Mouse (Mus musculus): ENCODE measurements around the gene Slc31a2.
A peak's percentile ranks its signal among the peaks of the same experiment; 100 is the strongest.

Slc31a2 gene

GRCm38 (mm10) chr4:62281319-62281718 is 19.0 kb downstream of the Slc31a2 start:
- no peak for DNase-seq (ENCODE audit: low spot score in 2 of 2)

GRCm38 (mm10) chr4:62282969-62283368 is 20.6 kb downstream of the Slc31a2 start:
- no peak for DNase-seq (ENCODE audit: low spot score in 2 of 2)

GRCm38 (mm10) chr4:62285576-62285975 is 23.2 kb downstream of the Slc31a2 start:
- DNase-seq (ENCODE audit: low spot score in 2 of 2), result no peak

GRCm38 (mm10) chr4:62286257-62286991 is 24.1 kb downstream of the Slc31a2 start:
- DNase-seq (ENCODE audit: low spot score in 2 of 2), result peak; percentile 77 to 84

- DNase-seq (ENCODE audit: low spot score in 2 of 2), result no peak
These were observed 24.9 kb downstream of the Slc31a2 start for GRCm38 (mm10) chr4:62286992-62287900.

- no peak for DNase-seq (ENCODE audit: low spot score in 2 of 2)
These were observed 26.9 kb downstream of the Slc31a2 start for GRCm38 (mm10) chr4:62289226-62289625.

GRCm38 (mm10) chr4:62290816-62291505 is 28.6 kb downstream of the Slc31a2 start:
- DNase-seq (ENCODE audit: low spot score in 2 of 2), result no peak

GRCm38 (mm10) chr4:62292461-62293180 is 30.3 kb downstream of the Slc31a2 start:
- DNase-seq (ENCODE audit: low spot score in 2 of 2), result no peak

GRCm38 (mm10) chr4:62293219-62293861 is 31.0 kb downstream of the Slc31a2 start:
- peak; percentile 28 to 54 for DNase-seq (ENCODE audit: low spot score in 2 of 2)

GRCm38 (mm10) chr4:62294741-62295140 is 32.4 kb downstream of the Slc31a2 start:
- no peak for DNase-seq (ENCODE audit: low spot score in 2 of 2)

GRCm38 (mm10) chr4:62297280-62298130 is 35.1 kb downstream of the Slc31a2 start:
- no peak for DNase-seq (ENCODE audit: low spot score in 2 of 2)

GRCm38 (mm10) chr4:62300001-62300400 is 37.6 kb downstream of the Slc31a2 start:
- no peak for DNase-seq (ENCODE audit: low spot score in 2 of 2)

GRCm38 (mm10) chr4:62302795-62303194 is 40.4 kb downstream of the Slc31a2 start:
- no peak for DNase-seq (ENCODE audit: low spot score in 2 of 2)

GRCm38 (mm10) chr4:62303288-62303687 is 40.9 kb downstream of the Slc31a2 start:
- no peak for DNase-seq (ENCODE audit: low spot score in 2 of 2)

- no peak for DNase-seq (ENCODE audit: low spot score in 2 of 2)
These were observed 43.9 kb downstream of the Slc31a2 start for GRCm38 (mm10) chr4:62306301-62306700.

- DNase-seq (ENCODE audit: low spot score in 2 of 2), result no peak
These were observed 44.5 kb downstream of the Slc31a2 start for GRCm38 (mm10) chr4:62306840-62307239.

GRCm38 (mm10) chr4:62308406-62308805 is 46.0 kb downstream of the Slc31a2 start:
- no peak for DNase-seq (ENCODE audit: low spot score in 2 of 2)

- no peak for DNase-seq (ENCODE audit: low spot score in 2 of 2)
These were observed 50.5 kb downstream of the Slc31a2 start for GRCm38 (mm10) chr4:62312821-62313220.

GRCm38 (mm10) chr4:62313641-62314211 is 51.4 kb downstream of the Slc31a2 start:
- no peak for DNase-seq (ENCODE audit: low spot score in 2 of 2)

- no peak for DNase-seq (ENCODE audit: low spot score in 2 of 2)
These were observed 52.2 kb downstream of the Slc31a2 start for GRCm38 (mm10) chr4:62314516-62314915.
